ENCODE assay signal across 8 mouse cellular contexts in the genomic region with DNA sequence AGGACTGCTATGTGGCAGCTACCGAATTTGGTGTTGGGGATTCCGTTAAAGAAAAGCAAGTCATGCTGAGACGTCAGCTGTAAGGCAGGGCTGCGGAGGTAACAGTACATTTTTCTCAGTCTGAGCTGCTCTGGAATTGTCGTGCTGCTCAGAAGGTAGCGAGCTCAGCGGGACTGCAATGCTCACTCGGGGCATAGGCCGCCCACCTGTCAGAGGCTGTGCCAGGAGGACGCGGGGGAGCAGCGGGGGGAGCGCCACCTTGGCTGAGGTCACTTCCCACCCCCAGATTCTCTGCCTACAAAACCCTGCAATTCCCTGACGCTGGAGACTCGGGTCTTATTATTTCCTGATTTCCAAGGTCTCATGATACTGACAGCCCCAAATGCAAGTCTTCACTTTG. TPM values are rescaled to one million over a fixed set of nuclear protein-coding genes. Genes with fewer than 3 reads are reported as not detected.
DNase-seq lines count a peak whose midpoint lies in the region; ATAC-seq lines count a peak whose summit lies in the region.

No protein-coding gene starts in this region.

- intact Hi-C loops in gastrocnemius, postnatal 14 days (cut with DNase I; ENCODE audit: low total_unique reads): no loop called here

- DNase-seq in MN1 (ENCODE audit: low spot score): peak; percentile 65
- peak; percentile 86 to 88 for DNase-seq in cerebellum, postnatal 25 days
- DNase-seq in gastrocnemius, postnatal 14 days: peak; percentile 63
- peak; percentile 33 to 63 for DNase-seq in kidney, postnatal 36 days
- DNase-seq in lung, postnatal 14 days: peak; percentile 33
- peak; percentile 69 for DNase-seq in right cerebral cortex, postnatal 14 days
- DNase-seq in layer of hippocampus, adult 8-10 months (ENCODE audit: low spot score in 2 of 2): no peak

- peak; percentile 23 for ATAC-seq in CD4-positive, CD25-positive, alpha-beta regulatory T cell, adult 4 months

RNA-seq across cellular contexts. Expression of a gene that starts 16.5 kb away (rescaled TPM):
- not detected for polyA plus RNA-seq in CD4-positive, CD25-positive, alpha-beta regulatory T cell, adult 4 months (2017; shearing (Covaris generic))
- total RNA-seq in gastrocnemius, postnatal 14 days (2021): 1 to 10 TPM; 1.1 to 2.2 TPM
- total RNA-seq in layer of hippocampus, adult 8-10 months (2022): 100 to 1,000 TPM; 344 to 361 (median 348) TPM

RNA-seq across cellular contexts. Expression of a gene that starts 16.8 kb away (rescaled TPM):
- polyA plus RNA-seq in CD4-positive, CD25-positive, alpha-beta regulatory T cell, adult 4 months (2017; shearing (Covaris generic)): 100 to 1,000 TPM in 1 of 2 experiments, 10 to 100 TPM in 1; 62.0 to 110 TPM
- 10 to 100 TPM; 46.9 to 49.9 TPM for total RNA-seq in gastrocnemius, postnatal 14 days (2021)
- 10 to 100 TPM; 61.0 to 86.0 (median 77.0) TPM for total RNA-seq in layer of hippocampus, adult 8-10 months (2022)

RNA-seq across cellular contexts. Expression of a gene that starts 35.1 kb away (rescaled TPM):
- 10 to 100 TPM; 25.1 to 29.0 TPM for polyA plus RNA-seq in CD4-positive, CD25-positive, alpha-beta regulatory T cell, adult 4 months (2017; shearing (Covaris generic))
- 10 to 100 TPM; 13.6 to 13.9 TPM for total RNA-seq in gastrocnemius, postnatal 14 days (2021)
- 10 to 100 TPM; 34.5 to 36.5 (median 35.0) TPM for total RNA-seq in layer of hippocampus, adult 8-10 months (2022)

RNA-seq across cellular contexts. Expression of a gene that starts 35.7 kb away (rescaled TPM):
- 10 to 100 TPM in 1 of 2 experiments, 1 to 10 TPM in 1; 9.0 to 10.6 TPM for polyA plus RNA-seq in CD4-positive, CD25-positive, alpha-beta regulatory T cell, adult 4 months (2017; shearing (Covaris generic))
- total RNA-seq in gastrocnemius, postnatal 14 days (2021): 1 to 10 TPM; 4.6 to 4.9 TPM
- total RNA-seq in layer of hippocampus, adult 8-10 months (2022): 10 to 100 TPM; 19.2 to 23.8 (median 22.9) TPM

RNA-seq across cellular contexts. Expression of a gene that starts 40.5 kb away (rescaled TPM):
- polyA plus RNA-seq in CD4-positive, CD25-positive, alpha-beta regulatory T cell, adult 4 months (2017; shearing (Covaris generic)): 1 to 10 TPM; 3.9 to 6.8 TPM
- 1 to 10 TPM; 6.9 to 8.1 TPM for total RNA-seq in gastrocnemius, postnatal 14 days (2021)
- 10 to 100 TPM in 2 of 4 experiments, 1 to 10 TPM in 2; 4.8 to 12.2 (median 10.7) TPM for total RNA-seq in layer of hippocampus, adult 8-10 months (2022)

Comparison
In these comparisons a context has a peak if more than half of its experiments do, and no peak if none do; other contexts are left out.
1. DNase-seq: peak in MN1 (single experiment), cerebellum, postnatal 25 days (2 of 2), gastrocnemius, postnatal 14 days (single experiment), kidney, postnatal 36 days (2 of 2), lung, postnatal 14 days (single experiment) and right cerebral cortex, postnatal 14 days (single experiment); none in layer of hippocampus, adult 8-10 months (0 of 2).
2. RNA of a gene that starts 16.5 kb away (total RNA-seq): 344 to 361 TPM in layer of hippocampus, adult 8-10 months; 1.1 to 2.2 TPM in gastrocnemius, postnatal 14 days; every median in the first group is over 100 times any median in the second.